Mouse (Mus musculus) neural tube, embryonic 12.5 days (tissue): Measurements from ENCODE around the gene Babam2. TPM values are rescaled to one million over a fixed set of nuclear protein-coding genes. Genes with fewer than 3 reads are reported as not detected.

Source experiments
- ATAC-seq: fragments of 200-750 bp; cut with Nextera tagmentation; 2 replicates; pipeline ENCODE4 v1.8.0; 2017; ENCODE audit warnings: low read depth, mild to moderate bottlenecking, moderate TSS enrichment, moderate library complexity; ENCODE audit not compliant: low FRiP score
- H3K27ac ChIP-seq: fragments of 300-500 bp; sonication (generic); 2 replicates; pipeline ENCODE4 v1.5.1; 2016
- H3K27me3 ChIP-seq: fragments of 300-500 bp; sonication (generic); replicated peaks from 2 replicates; pipeline ENCODE4 v1.6.1; 2016; ENCODE audit warnings: mild to moderate bottlenecking
- H3K36me3 ChIP-seq: fragments of 300-500 bp; sonication (generic); 2 replicates; pipeline ENCODE4 v1.6.1; 2016; ENCODE audit warnings: mild to moderate bottlenecking
- H3K4me1 ChIP-seq: fragments of 300-500 bp; sonication (generic); 2 replicates; pipeline ENCODE4 v1.6.1; 2016
- H3K4me2 ChIP-seq: fragments of 300-500 bp; sonication (generic); replicated peaks from 2 replicates; pipeline ENCODE4 v1.6.1; 2016; ENCODE audit warnings: mild to moderate bottlenecking
- H3K4me3 ChIP-seq: fragments of 300-500 bp; sonication (generic); 2 replicates; pipeline ENCODE4 v1.5.1; 2016
- H3K9ac ChIP-seq: fragments of 300-500 bp; sonication (generic); 2 replicates; pipeline ENCODE4 v1.6.1; 2016; ENCODE audit warnings: mild to moderate bottlenecking
- H3K9me3 ChIP-seq: fragments of 300-500 bp; sonication (generic); 2 replicates; pipeline ENCODE4 v1.6.1; 2016; ENCODE audit warnings: mild to moderate bottlenecking
- WGBS: fragments of 180-500 bp; shearing (Covaris S2); methylation state at CpG from one replicate; pipeline ENCODE4 v1.1.7; 2016; 5-methylcytosine and 5-hydroxymethylcytosine counted together
- polyA plus RNA-seq: library from polyadenylated mRNA; unstranded; fragments of >200 nt; fragmentation: Nextera tagmentation; extraction: Ambion mirVana; gene quantifications from 2 replicates; pipeline ENCODE4 v1.2.1, GENCODE M21; 2016

Babam2 gene
- polyA plus RNA-seq, 1 experiment from 2014 or later = 36.0 TPM

DNA sequence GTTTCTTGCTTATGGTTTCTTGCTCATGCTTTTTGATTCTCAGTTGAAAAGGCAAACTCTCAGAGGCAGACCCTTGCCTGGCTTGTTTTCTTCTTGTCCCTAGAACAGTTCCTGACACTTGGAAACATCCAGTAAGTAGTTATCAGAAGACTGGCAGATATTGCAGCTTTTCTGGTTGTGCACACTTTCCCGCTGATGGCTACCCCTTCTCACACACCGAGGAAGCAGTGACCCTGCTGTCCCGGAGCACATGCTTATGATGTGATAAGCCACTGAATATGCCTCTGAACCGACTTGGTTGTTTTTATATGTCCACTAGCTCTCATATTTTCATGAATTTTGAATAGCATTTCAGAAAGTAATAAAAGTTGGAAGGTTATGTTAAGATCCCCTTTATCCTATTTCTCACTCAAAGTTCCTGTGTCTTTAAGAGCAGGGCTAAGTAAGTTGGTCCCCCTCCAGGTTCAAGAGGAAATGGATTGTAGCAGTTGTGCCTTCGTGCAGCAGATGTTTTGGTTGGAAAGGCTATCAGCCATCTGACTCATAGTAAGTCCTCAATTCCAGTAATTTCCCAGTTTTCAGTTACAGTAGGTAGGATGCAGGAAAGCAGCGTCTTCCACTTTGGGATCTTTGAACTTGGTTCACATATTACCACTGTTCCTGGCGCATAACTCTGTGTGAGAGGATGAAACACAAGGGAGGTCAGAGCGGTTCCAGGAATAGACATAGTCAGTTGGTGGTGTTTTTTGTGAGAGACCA, 178.9 kb downstream of the Babam2 start:
- Histone ChIP-seq H3K27ac (no peak overlapping the region), H3K9me3 (no peaks in the 10 kb centered on the region), H3K9ac (no peak overlapping the region), H3K4me1 (no peaks in the 10 kb centered on the region), H3K27me3 (no peaks in the 10 kb centered on the region), H3K4me2 (no peak overlapping the region), H3K36me3 (no peaks in the 10 kb centered on the region), H3K4me3 (no peak overlapping the region)
- 84% methylated on average over 8 of the region's 8 CpGs for WGBS
- ATAC-seq = no peak

- Histone ChIP-seq H3K27ac (no peak overlapping the region), H3K9ac (no peak overlapping the region), H3K4me1 (no peaks in the 10 kb centered on the region), H3K27me3 (no peaks in the 10 kb centered on the region), H3K36me3 (no peaks in the 10 kb centered on the region), H3K9me3 (no peaks in the 10 kb centered on the region), H3K4me3 (no peak overlapping the region), H3K4me2 (no peak overlapping the region)
- 84% methylated on average over 2 of the region's 2 CpGs for WGBS
- no peak for ATAC-seq
Observed at GRCm38 (mm10) chr5:31880457-31880856, 183.0 kb downstream of the Babam2 start.

DNA sequence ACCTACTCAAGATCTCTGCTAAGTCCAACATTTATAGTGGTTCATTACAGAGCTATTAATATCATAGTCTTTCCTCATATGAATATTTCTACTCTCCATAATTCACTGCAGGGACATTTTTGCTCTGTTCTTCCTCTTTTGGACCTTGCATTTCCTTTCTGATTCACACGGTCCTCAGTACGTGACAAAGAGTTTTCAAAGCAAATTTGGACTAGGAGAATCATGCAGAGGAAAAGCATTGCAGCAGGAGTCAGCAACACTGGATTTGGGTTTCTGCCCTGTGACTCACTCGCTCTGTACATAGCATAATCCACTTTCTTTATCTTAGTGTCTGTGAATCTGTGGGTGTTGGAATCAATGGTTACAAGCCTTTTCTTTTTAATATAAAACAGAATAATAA, 184.8 kb downstream of the Babam2 start:
- Histone ChIP-seq H3K27me3 (no peaks in the 10 kb centered on the region), H3K27ac (no peak overlapping the region)

GRCm38 (mm10) chr5:31884962-31885361, 187.5 kb downstream of the Babam2 start:
- no peaks in the 10 kb centered on the region for H3K4me1 ChIP-seq
- H3K4me3 ChIP-seq = no peak overlapping the region
- ATAC-seq = no peak
- no peaks in the 10 kb centered on the region for H3K36me3 ChIP-seq
- H3K27ac ChIP-seq = no peak overlapping the region
- H3K4me2 ChIP-seq = no peak overlapping the region
- no peaks in the 10 kb centered on the region for H3K9me3 ChIP-seq
- 82% methylated on average over 4 of the region's 4 CpGs for whole genome bisulfite sequencing
- no peak overlapping the region for H3K9ac ChIP-seq
- no peaks in the 10 kb centered on the region for H3K27me3 ChIP-seq

More for the DNA sequence above, 184.8 kb downstream of the Babam2 start:
- no peak overlapping the region for H3K9ac ChIP-seq
- H3K36me3 ChIP-seq = no peaks in the 10 kb centered on the region
- no peak overlapping the region for H3K4me2 ChIP-seq
- ATAC-seq = no peak
- H3K9me3 ChIP-seq = no peaks in the 10 kb centered on the region
- no peak overlapping the region for H3K4me3 ChIP-seq
- no peaks in the 10 kb centered on the region for H3K4me1 ChIP-seq
- 88% methylated on average over 3 of the region's 3 CpGs for WGBS

DNA sequence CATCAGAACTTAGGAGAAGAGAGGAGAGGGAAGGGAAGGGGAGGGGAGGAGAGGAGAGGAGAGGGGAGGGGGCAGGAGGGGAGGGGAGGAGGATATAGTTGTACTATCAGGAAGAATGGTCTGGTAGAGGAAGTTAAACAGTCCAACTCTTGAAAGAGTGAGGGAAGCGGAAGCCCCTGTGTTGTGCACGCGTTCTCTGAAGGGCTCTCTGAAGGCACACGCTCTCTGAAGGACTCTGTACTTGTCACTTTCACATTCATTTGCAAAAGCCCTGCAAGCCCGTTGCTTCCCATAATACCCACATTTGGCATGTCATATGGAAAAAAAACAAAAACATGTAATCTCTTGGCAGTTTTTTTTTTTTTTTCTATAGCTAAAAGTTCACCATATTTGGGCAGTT, 190.1 kb downstream of the Babam2 start:
- ATAC-seq = no peak
- no peak overlapping the region for H3K27ac ChIP-seq
- H3K4me1 ChIP-seq = no peaks in the 10 kb centered on the region
- H3K36me3 ChIP-seq = no peaks in the 10 kb centered on the region
- H3K9me3 ChIP-seq = no peaks in the 10 kb centered on the region
- no peak overlapping the region for H3K4me3 ChIP-seq
- 91% methylated on average over 5 of the region's 5 CpGs for WGBS
- no peaks in the 10 kb centered on the region for H3K27me3 ChIP-seq
- H3K9ac ChIP-seq = no peak overlapping the region
- H3K4me2 ChIP-seq = no peak overlapping the region

- H3K4me3 ChIP-seq = no peak overlapping the region
- whole genome bisulfite sequencing = 83% methylated on average over 3 of the region's 3 CpGs
- no peaks in the 10 kb centered on the region for H3K4me1 ChIP-seq
- H3K27ac ChIP-seq = no peak overlapping the region
- no peak overlapping the region for H3K9ac ChIP-seq
- no peaks in the 10 kb centered on the region for H3K36me3 ChIP-seq
- no peaks in the 10 kb centered on the region for H3K9me3 ChIP-seq
- H3K4me2 ChIP-seq = no peak overlapping the region
- no peaks in the 10 kb centered on the region for H3K27me3 ChIP-seq
- no peak for ATAC-seq
Observed at GRCm38 (mm10) chr5:31888341-31888740, 190.9 kb downstream of the Babam2 start.

GRCm38 (mm10) chr5:31892631-31893030, 195.1 kb downstream of the Babam2 start:
- Histone ChIP-seq H3K4me2 (no peak overlapping the region), H3K9ac (no peak overlapping the region), H3K4me1 (no peaks in the 10 kb centered on the region), H3K9me3 (no peaks in the 10 kb centered on the region), H3K27ac (no peak overlapping the region), H3K4me3 (no peak overlapping the region), H3K27me3 (no peaks in the 10 kb centered on the region), H3K36me3 (no peaks in the 10 kb centered on the region)
- ATAC-seq = no peak
- WGBS = 86% methylated on average over 4 of the region's 4 CpGs

GRCm38 (mm10) chr5:31899901-31900300, 202.4 kb downstream of the Babam2 start:
- no peak for ATAC-seq
- Histone ChIP-seq H3K27me3 (no peaks in the 10 kb centered on the region), H3K36me3 (no peaks in the 10 kb centered on the region), H3K9me3 (no peaks in the 10 kb centered on the region), H3K4me2 (no peak overlapping the region), H3K27ac (no peak overlapping the region), H3K9ac (no peak overlapping the region), H3K4me3 (no peak overlapping the region), H3K4me1 (no peaks in the 10 kb centered on the region)
- WGBS = 93% methylated on average over 3 of the region's 3 CpGs

DNA sequence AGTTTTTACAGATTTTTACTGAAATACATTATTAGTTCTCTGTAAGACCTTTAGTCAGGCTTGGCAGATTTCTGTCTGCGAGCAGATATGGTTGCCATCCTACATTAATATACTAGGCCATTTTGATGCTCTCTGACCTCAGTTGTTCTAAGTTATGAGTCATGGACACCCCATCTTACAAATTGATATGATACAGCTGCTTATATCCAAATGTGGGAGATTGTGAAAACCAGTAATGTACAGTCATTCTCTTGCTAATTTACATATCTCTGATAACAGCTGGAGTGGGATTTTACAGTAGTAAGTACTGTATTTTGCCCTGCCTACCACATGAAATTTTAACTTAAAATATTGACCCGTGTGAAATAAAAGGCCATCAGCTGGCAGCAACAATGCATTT, 204.7 kb downstream of the Babam2 start:
- H3K9ac ChIP-seq = no peak overlapping the region
- no peaks in the 10 kb centered on the region for H3K4me1 ChIP-seq
- H3K4me3 ChIP-seq = no peak overlapping the region
- no peak overlapping the region for H3K4me2 ChIP-seq
- H3K27me3 ChIP-seq = no peaks in the 10 kb centered on the region
- no peak for ATAC-seq
- 93% methylated on average over 2 of the region's 2 CpGs for WGBS
- no peaks in the 10 kb centered on the region for H3K9me3 ChIP-seq
- no peaks in the 10 kb centered on the region for H3K36me3 ChIP-seq
- no peak overlapping the region for H3K27ac ChIP-seq

DNA sequence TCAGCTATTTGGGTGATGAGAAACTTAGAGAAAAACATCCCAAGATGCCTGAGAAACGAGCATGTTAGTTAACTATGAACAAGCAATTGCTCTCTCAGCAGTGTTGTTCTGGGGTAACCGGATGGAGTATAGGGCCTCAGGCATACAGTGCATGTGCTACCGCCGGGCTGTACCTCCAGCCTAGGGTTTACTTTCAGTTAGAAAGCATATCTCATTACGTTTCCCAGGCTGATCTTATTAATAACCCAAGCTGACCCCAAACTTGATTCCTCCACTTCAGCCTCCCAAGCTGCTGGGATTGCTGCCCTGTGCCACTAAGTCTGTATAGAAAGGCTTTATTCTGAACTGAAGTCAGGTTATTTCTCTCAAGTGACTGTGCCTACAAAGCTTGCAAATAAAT, 205.4 kb downstream of the Babam2 start:
- H3K27me3 ChIP-seq = no peaks in the 10 kb centered on the region
- no peaks in the 10 kb centered on the region for H3K36me3 ChIP-seq
- ATAC-seq = no peak
- H3K9me3 ChIP-seq = no peaks in the 10 kb centered on the region
- H3K9ac ChIP-seq = no peak overlapping the region
- no peak overlapping the region for H3K27ac ChIP-seq
- no peaks in the 10 kb centered on the region for H3K4me1 ChIP-seq
- no peak overlapping the region for H3K4me2 ChIP-seq
- 87% methylated on average over 5 of the region's 5 CpGs for WGBS
- H3K4me3 ChIP-seq = no peak overlapping the region

GRCm38 (mm10) chr5:31904968-31905683, 207.6 kb downstream of the Babam2 start:
- no peaks in the 10 kb centered on the region for H3K4me1 ChIP-seq
- no peaks in the 10 kb centered on the region for H3K27me3 ChIP-seq
- no peaks in the 10 kb centered on the region for H3K9me3 ChIP-seq
- no peak overlapping the region for H3K4me3 ChIP-seq
- no peak overlapping the region for H3K9ac ChIP-seq
- H3K36me3 ChIP-seq = no peaks in the 10 kb centered on the region
- ATAC-seq = no peak
- no peak overlapping the region for H3K4me2 ChIP-seq
- WGBS = 72% methylated on average over 6 of the region's 6 CpGs
- no peak overlapping the region for H3K27ac ChIP-seq

GRCm38 (mm10) chr5:31905808-31906207, 208.3 kb downstream of the Babam2 start:
- H3K36me3 ChIP-seq = no peaks in the 10 kb centered on the region
- no peak for ATAC-seq
- H3K4me2 ChIP-seq = no peak overlapping the region
- H3K4me3 ChIP-seq = no peak overlapping the region
- no peak overlapping the region for H3K27ac ChIP-seq
- H3K9ac ChIP-seq = no peak overlapping the region
- no peaks in the 10 kb centered on the region for H3K4me1 ChIP-seq
- H3K9me3 ChIP-seq = no peaks in the 10 kb centered on the region
- WGBS = 77% methylated on average over 7 of the region's 7 CpGs
- H3K27me3 ChIP-seq = no peaks in the 10 kb centered on the region
